Mouse (Mus musculus) cerebellum, adult 2 months (tissue): ENCODE data around the gene Tmcc2.

ENCODE experiments used
- CTCF ChIP-seq: fragments of 200-500 bp; IDR thresholded peaks from 2 replicates; pipeline ENCODE4 v1.5.1; 2011; ENCODE audit warnings: low read depth, mild to moderate bottlenecking, control low read depth, low read length, moderate library complexity, borderline replicate concordance; ENCODE audit not compliant: insufficient read depth
- POLR2A ChIP-seq: fragments of 200-500 bp; IDR thresholded peaks from 2 replicates; pipeline ENCODE4 v1.6.1; 2011; ENCODE audit warnings: low read length, control low read depth, borderline replicate concordance; ENCODE audit not compliant: insufficient read depth

DNA sequence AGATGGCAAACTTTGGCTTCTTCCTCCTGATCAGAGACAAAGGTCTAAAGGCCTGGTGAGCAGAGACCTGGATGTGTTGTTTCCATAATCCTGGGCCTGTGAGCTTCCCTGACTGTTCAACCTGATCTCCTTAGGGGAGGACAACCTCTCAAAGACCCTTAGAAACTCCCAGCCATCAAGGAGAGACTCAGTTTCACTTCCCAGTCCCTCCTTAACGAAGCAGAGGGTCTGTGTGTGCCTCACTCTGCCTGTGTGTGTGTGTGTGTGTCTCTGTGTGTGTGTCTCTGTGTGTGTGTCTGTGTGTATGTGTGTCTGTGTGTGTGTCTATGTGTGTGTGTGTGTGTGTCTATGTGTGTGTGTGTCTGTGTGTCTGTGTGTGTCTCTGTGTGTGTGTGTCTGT lies 47.4 kb downstream of the Tmcc2 start:
- TF ChIP-seq POLR2A (no peak), CTCF (no peak)
